ENCODE assay signal across 16 mouse cellular contexts in the genomic region with DNA sequence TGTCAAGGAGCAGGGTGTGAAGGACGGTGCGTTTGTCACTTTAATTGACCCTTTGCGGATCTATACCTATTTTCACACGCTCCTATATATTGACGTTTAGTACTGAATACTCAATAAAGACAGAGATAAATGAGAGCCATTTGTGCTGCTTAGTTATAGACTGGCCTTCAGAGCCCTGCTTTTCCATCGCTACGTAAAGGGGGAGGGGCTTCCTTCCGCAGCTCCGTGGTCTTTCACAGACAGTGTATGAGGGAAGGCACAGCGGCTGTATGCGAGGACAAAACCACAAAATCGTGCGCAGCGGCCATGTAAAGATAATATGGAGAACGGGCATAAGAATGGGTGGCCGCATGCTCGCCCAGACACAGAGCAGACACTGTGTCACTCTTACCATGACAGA.
"Had no signal": no experiment of that assay in that cellular context is flagged by ENCODE, and none has a peak within 500 bp of the region (broad histone marks: within the 10 kb centered on the region; RNA-seq: fewer than 3 reads in every experiment).

No protein-coding gene starts in this region.

- H3K9ac ChIP-seq: lung, embryonic 14.5 days; midbrain, embryonic 12.5 days; neural tube, embryonic 13.5 days; neural tube, embryonic 15.5 days had no signal

- H3K4me2 ChIP-seq: lung, embryonic 14.5 days; midbrain, embryonic 12.5 days; neural tube, embryonic 13.5 days; neural tube, embryonic 15.5 days had no signal

- H3K36me3 ChIP-seq: midbrain, embryonic 10.5 days; midbrain, embryonic 12.5 days; neural tube, embryonic 13.5 days; neural tube, embryonic 15.5 days had no signal

- H3K27ac ChIP-seq: midbrain, embryonic 10.5 days; midbrain, embryonic 12.5 days; neural tube, embryonic 13.5 days; neural tube, embryonic 15.5 days had no signal

- H3K4me3 ChIP-seq: midbrain, embryonic 10.5 days; midbrain, embryonic 12.5 days; myocyte; neural tube, embryonic 13.5 days; neural tube, embryonic 15.5 days had no signal

- H3K9me3 ChIP-seq: midbrain, embryonic 10.5 days; midbrain, embryonic 12.5 days; neural tube, embryonic 13.5 days; neural tube, embryonic 15.5 days had no signal

- ATAC-seq: midbrain, embryonic 16.5 days had no signal

- H3K4me1 ChIP-seq: midbrain, embryonic 12.5 days; neural tube, embryonic 13.5 days had no signal

- DNase-seq: lung, postnatal 10 days; lung, postnatal 4 days; right cerebral cortex, adult 18-20 months; right cerebral cortex, postnatal 25 days; right cerebral cortex, postnatal 4 days; spleen, adult 18-20 months; thymus, adult 18-20 months; thymus, postnatal 14 days; thymus, postnatal 36 days had no signal

- H3K27me3 ChIP-seq: midbrain, embryonic 12.5 days; neural tube, embryonic 13.5 days; neural tube, embryonic 15.5 days had no signal
